Mouse (Mus musculus): ENCODE measurements around the gene Eri2.

GRCm38 (mm10) chr7:119766996-119767395, 26.9 kb downstream of the Eri2 start:
- TF ChIP-seq CTCF (IDR thresholded peaks at IDR 0.05; ENCODE audit: low read depth) (no peak), EP300 (IDR thresholded peaks at IDR 0.05; ENCODE audit: low read depth) (no peak)
